Mouse (Mus musculus): Measurements from ENCODE around the gene Ankzf1. TPM values are rescaled to one million over a fixed set of nuclear protein-coding genes. Genes with fewer than 3 reads are reported as not detected.

Ankzf1 gene
- total and polyA plus RNA-seq, 2 experiments = 16.6 to 17.7 TPM

DNA sequence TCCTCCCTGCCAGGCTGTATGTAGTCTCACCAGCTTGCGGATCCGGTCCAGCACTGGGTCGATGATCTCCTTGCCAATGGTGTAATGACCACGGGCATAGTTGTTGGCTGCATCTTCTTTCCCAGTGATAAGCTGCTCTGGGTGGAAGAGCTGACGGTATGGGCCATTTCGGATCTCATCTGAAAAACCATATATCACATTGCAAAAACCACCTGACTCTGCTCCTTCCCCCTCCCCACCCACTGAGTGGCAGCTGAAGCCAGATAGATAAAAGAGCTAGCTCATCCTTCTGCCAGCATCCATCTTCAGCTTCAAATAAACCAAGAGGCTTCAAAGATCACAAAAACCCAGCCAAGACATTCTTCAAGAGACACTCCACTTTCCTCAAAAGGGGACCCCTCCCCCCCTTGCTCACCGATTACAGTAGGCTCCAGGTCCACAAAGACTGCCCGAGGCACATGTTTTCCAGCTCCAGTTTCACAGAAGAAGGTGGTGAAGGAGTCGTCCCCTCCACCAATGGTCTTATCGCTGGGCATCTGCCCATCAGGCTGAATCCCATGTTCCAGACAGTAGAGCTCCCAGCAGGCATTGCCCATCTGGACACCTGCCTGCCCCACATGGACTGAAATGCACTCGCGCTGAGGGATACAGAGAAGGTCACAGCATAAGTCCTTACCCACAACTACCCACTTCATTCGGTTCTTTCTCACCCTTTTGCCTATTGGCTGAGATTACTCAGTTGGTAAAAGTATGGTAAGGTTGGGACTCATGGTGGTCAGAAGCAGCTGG lies 25.0 kb downstream of the Ankzf1 start:
- H3K36me3 ChIP-seq (ENCODE audit: control insufficient read depth, insufficient read depth, low read length) = peaks cover 16% of the 10 kb centered on the region; the same call in 1 of the 2 replicates

DNA sequence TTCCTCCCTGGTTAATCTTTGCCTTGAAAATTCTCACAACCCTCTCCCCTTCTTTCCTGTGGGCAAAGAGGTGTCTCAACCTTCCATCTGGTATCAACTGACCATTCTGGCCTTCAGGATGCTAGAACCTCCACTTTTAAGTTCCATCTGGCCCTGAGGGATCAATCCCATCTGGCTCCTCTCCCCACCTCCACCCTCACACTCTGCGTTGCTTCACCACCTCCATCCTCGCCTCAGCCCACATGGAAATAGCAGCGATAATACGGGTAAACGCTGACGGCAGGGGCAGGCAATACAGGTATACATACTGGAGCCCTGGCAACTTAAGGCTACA lies 25.9 kb downstream of the Ankzf1 start:
- Histone ChIP-seq H3K9ac (ENCODE audit: low read depth, low read length) (peak overlapping the region; percentile 93), H3K27me3 (ENCODE audit: control insufficient read depth, insufficient read depth, low read length) (no peaks in the 10 kb centered on the region), H3K4me1 (ENCODE audit: control insufficient read depth, insufficient read depth, low read length) (peaks cover 44% of the 10 kb centered on the region), H3K4me3 (ENCODE audit: insufficient read depth, low read depth, low read length) (peak overlapping the region; percentile 90), H3K79me2 (ENCODE audit: control insufficient read depth, insufficient read depth, low read length) (peaks cover 6% of the 10 kb centered on the region; the same call in 1 of the 2 replicates), H3K36me3 (ENCODE audit: control insufficient read depth, insufficient read depth, low read length) (peaks cover 16% of the 10 kb centered on the region; the same call in 1 of the 2 replicates), H3K27ac (replicated peaks; ENCODE audit: insufficient read depth, low read depth, low read length) (peak overlapping the region; percentile 93)
- DNase-seq (ENCODE audit: extremely low read depth, low read depth, low spot score) = peak; percentile 31
- 3% methylated on average over 6 of the region's 6 CpGs for WGBS
- TF ChIP-seq POLR2A (IDR thresholded peaks at IDR 0.05; ENCODE audit: extremely low read depth, insufficient read depth, low read length) (no peak), CTCF (IDR thresholded peaks at IDR 0.05; ENCODE audit: low read depth, low read length) (no peak)

More for the DNA sequence above, 25.0 kb downstream of the Ankzf1 start:
- peak; percentile 91 for DNase-seq (ENCODE audit: extremely low read depth, low read depth, low spot score)
- 19% methylated on average over 13 of the region's 13 CpGs for whole genome bisulfite sequencing
- Histone ChIP-seq H3K79me2 (ENCODE audit: control insufficient read depth, insufficient read depth, low read length) (peaks cover 6% of the 10 kb centered on the region; the same call in 1 of the 2 replicates), H3K4me3 (ENCODE audit: insufficient read depth, low read depth, low read length) (peak overlapping the region; percentile 90), H3K27ac (replicated peaks; ENCODE audit: insufficient read depth, low read depth, low read length) (peak overlapping the region; percentile 93), H3K27me3 (ENCODE audit: control insufficient read depth, insufficient read depth, low read length) (no peaks in the 10 kb centered on the region), H3K4me1 (ENCODE audit: control insufficient read depth, insufficient read depth, low read length) (peaks cover 42% of the 10 kb centered on the region), H3K9ac (ENCODE audit: low read depth, low read length) (peak overlapping the region; percentile 93; the same call in 1 of the 2 replicates)
- TF ChIP-seq CTCF (IDR thresholded peaks at IDR 0.05; ENCODE audit: low read depth, low read length) = no peak
- 0 out of 2 replicates have a peak, but pooled peaks have one; percentile 15 for TF ChIP-seq POLR2A (IDR thresholded peaks at IDR 0.05; ENCODE audit: extremely low read depth, insufficient read depth, low read length)

DNA sequence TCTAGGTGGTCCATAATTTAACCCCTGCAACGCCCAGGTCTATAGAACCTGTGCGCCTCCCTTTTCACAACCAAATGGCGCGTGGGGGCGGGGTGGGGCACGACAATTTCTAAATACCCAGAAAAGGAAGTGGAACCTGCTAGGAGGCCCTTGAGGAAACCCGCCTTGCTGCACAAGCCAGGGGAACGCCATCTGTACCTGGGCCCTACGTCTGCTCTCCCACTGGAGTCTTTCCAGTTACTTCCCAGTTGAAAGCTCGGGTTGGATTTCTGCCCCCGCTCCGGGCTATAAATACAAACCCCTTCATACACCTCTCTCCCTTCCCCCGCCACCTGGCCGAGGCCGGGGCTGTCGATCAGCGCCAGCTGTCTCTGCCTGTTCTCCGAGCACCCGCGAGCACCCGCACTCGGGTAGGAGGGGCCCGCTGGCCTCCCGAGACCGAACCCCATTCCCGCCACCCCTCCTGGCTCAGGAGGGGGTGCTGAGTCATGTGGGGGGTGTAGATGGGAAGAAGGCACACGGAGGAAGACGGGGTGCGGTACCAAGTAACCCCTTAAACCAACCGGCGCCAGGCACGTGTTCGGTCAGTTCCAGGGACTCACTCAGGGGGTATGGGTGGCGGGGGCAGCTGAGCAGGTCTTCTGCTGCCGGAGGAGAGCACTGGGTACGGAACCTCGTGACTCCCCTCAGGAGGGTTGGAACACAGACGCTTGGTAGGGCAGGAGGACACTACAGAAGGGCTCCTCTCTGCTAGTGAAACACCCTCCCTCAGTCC lies 26.5 kb downstream of the Ankzf1 start:
- Histone ChIP-seq H3K79me2 (ENCODE audit: control insufficient read depth, insufficient read depth, low read length) (peaks cover 6% of the 10 kb centered on the region; the same call in 1 of the 2 replicates), H3K27ac (replicated peaks; ENCODE audit: insufficient read depth, low read depth, low read length) (peak overlapping the region; percentile 93), H3K4me1 (ENCODE audit: control insufficient read depth, insufficient read depth, low read length) (peaks cover 38% of the 10 kb centered on the region), H3K4me3 (ENCODE audit: insufficient read depth, low read depth, low read length) (peak overlapping the region; percentile 90), H3K27me3 (ENCODE audit: control insufficient read depth, insufficient read depth, low read length) (no peaks in the 10 kb centered on the region), H3K9ac (ENCODE audit: low read depth, low read length) (peak overlapping the region; percentile 93), H3K36me3 (ENCODE audit: control insufficient read depth, insufficient read depth, low read length) (peaks cover 15% of the 10 kb centered on the region; the same call in 1 of the 2 replicates)
- DNase-seq (ENCODE audit: extremely low read depth, low read depth, low spot score) = peak; percentile 39
- TF ChIP-seq CTCF (IDR thresholded peaks at IDR 0.05; ENCODE audit: low read depth, low read length) = no peak
- no peak for TF ChIP-seq POLR2A (IDR thresholded peaks at IDR 0.05; ENCODE audit: extremely low read depth, insufficient read depth, low read length)
- WGBS = 1% methylated on average over 38 of the region's 38 CpGs

DNA sequence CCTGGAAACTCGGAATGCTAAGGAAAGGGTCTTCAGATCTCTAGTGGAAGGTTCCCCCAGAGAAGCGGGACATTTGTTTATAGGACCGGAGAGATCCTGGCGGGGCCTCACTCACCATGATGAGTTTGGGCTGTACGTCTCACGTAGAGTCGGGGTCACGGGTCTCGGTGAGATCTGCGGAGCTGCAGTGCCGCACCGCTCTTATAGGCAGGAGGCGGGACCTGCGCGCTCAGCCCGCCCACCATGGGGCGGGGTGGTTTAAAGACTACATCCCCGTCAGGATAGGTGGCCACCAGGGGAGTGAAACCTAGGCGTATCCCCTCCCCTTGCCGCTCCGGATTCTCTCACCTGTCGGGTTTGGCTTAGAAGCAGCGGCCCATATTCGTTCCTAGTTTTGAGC lies 27.1 kb downstream of the Ankzf1 start:
- Histone ChIP-seq H3K79me2 (ENCODE audit: control insufficient read depth, insufficient read depth, low read length) (peaks cover 6% of the 10 kb centered on the region; the same call in 1 of the 2 replicates), H3K36me3 (ENCODE audit: control insufficient read depth, insufficient read depth, low read length) (peaks cover 11% of the 10 kb centered on the region; the same call in 1 of the 2 replicates), H3K4me1 (ENCODE audit: control insufficient read depth, insufficient read depth, low read length) (peaks cover 32% of the 10 kb centered on the region), H3K9ac (ENCODE audit: low read depth, low read length) (peak overlapping the region; percentile 93), H3K4me3 (ENCODE audit: insufficient read depth, low read depth, low read length) (peak overlapping the region; percentile 90), H3K27ac (replicated peaks; ENCODE audit: insufficient read depth, low read depth, low read length) (peak overlapping the region; percentile 93), H3K27me3 (ENCODE audit: control insufficient read depth, insufficient read depth, low read length) (no peaks in the 10 kb centered on the region)
- DNase-seq (ENCODE audit: extremely low read depth, low read depth, low spot score) = peak; percentile 88
- TF ChIP-seq POLR2A (IDR thresholded peaks at IDR 0.05; ENCODE audit: extremely low read depth, insufficient read depth, low read length) (peak; percentile 99), CTCF (IDR thresholded peaks at IDR 0.05; ENCODE audit: low read depth, low read length) (peak; percentile 26)
- under 1% methylated on average over 24 of the region's 24 CpGs for WGBS

GRCm38 (mm10) chr1:75219531-75219930 lies 27.6 kb downstream of the Ankzf1 start, which contains the start of gene Tuba4a:
Gene Tuba4a (minus strand): TSS chr1:75219865.
- Histone ChIP-seq H3K79me2 (ENCODE audit: control insufficient read depth, insufficient read depth, low read length) (peaks cover 6% of the 10 kb centered on the region; the same call in 1 of the 2 replicates), H3K27me3 (ENCODE audit: control insufficient read depth, insufficient read depth, low read length) (no peaks in the 10 kb centered on the region), H3K4me1 (ENCODE audit: control insufficient read depth, insufficient read depth, low read length) (peaks cover 29% of the 10 kb centered on the region), H3K9ac (ENCODE audit: low read depth, low read length) (peak within 1 kb of the TSS; percentile 93), H3K27ac (replicated peaks; ENCODE audit: insufficient read depth, low read depth, low read length) (peak within 1 kb of the TSS; percentile 93), H3K4me3 (ENCODE audit: insufficient read depth, low read depth, low read length) (peak within 1 kb of the TSS; percentile 90), H3K36me3 (ENCODE audit: control insufficient read depth, insufficient read depth, low read length) (peaks cover 10% of the 10 kb centered on the region; the same call in 1 of the 2 replicates)
- no peak for DNase-seq (ENCODE audit: extremely low read depth, low read depth, low spot score)
- WGBS = 2% methylated on average over 34 of the region's 34 CpGs
- no peak for TF ChIP-seq POLR2A (IDR thresholded peaks at IDR 0.05; ENCODE audit: extremely low read depth, insufficient read depth, low read length)
- no peak for TF ChIP-seq CTCF (IDR thresholded peaks at IDR 0.05; ENCODE audit: low read depth, low read length)

Data from liver, adult 2 months (tissue).